Mouse (Mus musculus) embryonic facial prominence, embryonic 12.5 days (tissue): Measurements from ENCODE around the gene Ckb. TPM values are rescaled to one million over a fixed set of nuclear protein-coding genes. Genes with fewer than 3 reads are reported as not detected.

Source experiments
- ATAC-seq: fragments of 200-750 bp; cut with Nextera tagmentation; 2 replicates; pipeline ENCODE4 v1.8.0; 2017; ENCODE audit not compliant: insufficient number of reproducible peaks, insufficient read depth, low FRiP score, low TSS enrichment
- H3K27ac ChIP-seq: fragments of 300-500 bp; sonication (generic); 2 replicates; pipeline ENCODE4 v1.5.1; 2016; ENCODE audit warnings: mild to moderate bottlenecking
- H3K27me3 ChIP-seq: fragments of 300-500 bp; sonication (generic); 2 replicates; pipeline ENCODE4 v1.6.1; 2016; ENCODE audit warnings: mild to moderate bottlenecking, moderate library complexity
- H3K36me3 ChIP-seq: fragments of 300-500 bp; sonication (generic); 2 replicates; pipeline ENCODE4 v1.6.1; 2016; ENCODE audit warnings: mild to moderate bottlenecking
- H3K4me1 ChIP-seq: fragments of 300-500 bp; sonication (generic); 2 replicates; pipeline ENCODE4 v1.6.1; 2016
- H3K4me2 ChIP-seq: fragments of 300-500 bp; sonication (generic); replicated peaks from 2 replicates; pipeline ENCODE4 v1.6.1; 2016; ENCODE audit warnings: mild to moderate bottlenecking, moderate library complexity
- H3K4me3 ChIP-seq: fragments of 300-500 bp; sonication (generic); 2 replicates; pipeline ENCODE4 v1.5.1; 2016; ENCODE audit warnings: mild to moderate bottlenecking
- H3K9ac ChIP-seq: fragments of 300-500 bp; sonication (generic); 2 replicates; pipeline ENCODE4 v1.6.1; 2016; ENCODE audit warnings: mild to moderate bottlenecking, moderate library complexity
- H3K9me3 ChIP-seq: fragments of 300-500 bp; sonication (generic); 2 replicates; pipeline ENCODE4 v1.6.1; 2016; ENCODE audit warnings: mild to moderate bottlenecking, moderate library complexity
- WGBS: fragments of 180-500 bp; shearing (Covaris S2); methylation state at CpG from one replicate; pipeline ENCODE4 v1.1.7; 2016; 5-methylcytosine and 5-hydroxymethylcytosine counted together
- polyA plus RNA-seq: library from polyadenylated mRNA; unstranded; fragments of >200 nt; fragmentation: Nextera tagmentation; extraction: Ambion mirVana; gene quantifications from 2 replicates; pipeline ENCODE4 v1.2.1, GENCODE M21; 2016

The Ckb gene
- polyA plus RNA-seq, 1 experiment from 2014 or later: 339 TPM

GRCm38 (mm10) chr12:111675797-111676580, 3.9 kb upstream of the Ckb start:
- Histone ChIP-seq H3K9me3 (no peaks in the 10 kb centered on the region), H3K4me3 (no peak overlapping the region), H3K4me1 (peaks cover 23% of the 10 kb centered on the region), H3K9ac (no peak overlapping the region), H3K27me3 (peaks cover 39% of the 10 kb centered on the region), H3K27ac (no peak overlapping the region), H3K36me3 (0 out of 2 replicates have a peak, but pooled peaks cover 6% of the 10 kb centered on the region), H3K4me2 (no peak overlapping the region)
- ATAC-seq: no peak
- 83% methylated on average over 6 of the region's 6 CpGs for WGBS

GRCm38 (mm10) chr12:111674850-111675486, 2.8 kb upstream of the Ckb start:
- H3K4me3 ChIP-seq: no peak overlapping the region
- H3K36me3 ChIP-seq: no peaks in the 10 kb centered on the region
- 38% methylated on average over 2 of the region's 2 CpGs for WGBS
- no peak overlapping the region for H3K27ac ChIP-seq
- peaks cover 49% of the 10 kb centered on the region for H3K27me3 ChIP-seq
- H3K9ac ChIP-seq: no peak overlapping the region
- H3K9me3 ChIP-seq: no peaks in the 10 kb centered on the region
- ATAC-seq: no peak
- H3K4me1 ChIP-seq: peaks cover 30% of the 10 kb centered on the region
- no peak overlapping the region for H3K4me2 ChIP-seq

- 12% methylated on average over 12 of the region's 12 CpGs for WGBS
- Histone ChIP-seq H3K27ac (no peak overlapping the region), H3K4me2 (peak overlapping the region; percentile 70), H3K36me3 (no peaks in the 10 kb centered on the region), H3K9ac (0 out of 2 replicates have a peak overlapping the region, but pooled peaks have one; percentile 16), H3K4me3 (peak overlapping the region; percentile 54), H3K27me3 (peaks cover 55% of the 10 kb centered on the region), H3K9me3 (no peaks in the 10 kb centered on the region), H3K4me1 (peaks cover 30% of the 10 kb centered on the region)
- no peak for ATAC-seq
These were observed 443 bp upstream of the Ckb start for GRCm38 (mm10) chr12:111672581-111672980.

GRCm38 (mm10) chr12:111671431-111671902, 671 bp downstream of the Ckb start:
- H3K4me2 ChIP-seq: peak overlapping the region; percentile 70
- H3K27me3 ChIP-seq: peaks cover 55% of the 10 kb centered on the region
- H3K27ac ChIP-seq: no peak overlapping the region
- peak overlapping the region; percentile 54 for H3K4me3 ChIP-seq
- under 1% methylated on average over 34 of the region's 34 CpGs for WGBS
- ATAC-seq: no peak
- no peaks in the 10 kb centered on the region for H3K9me3 ChIP-seq
- H3K4me1 ChIP-seq: peaks cover 24% of the 10 kb centered on the region
- H3K36me3 ChIP-seq: no peaks in the 10 kb centered on the region
- H3K9ac ChIP-seq: peak overlapping the region; percentile 57

- H3K36me3 ChIP-seq: no peaks in the 10 kb centered on the region
- ATAC-seq: no peak
- peak overlapping the region; percentile 54 for H3K4me3 ChIP-seq
- peaks cover 55% of the 10 kb centered on the region for H3K27me3 ChIP-seq
- peak overlapping the region; percentile 70 for H3K4me2 ChIP-seq
- peaks cover 24% of the 10 kb centered on the region for H3K4me1 ChIP-seq
- under 1% methylated on average over 35 of the region's 35 CpGs for WGBS
- H3K9ac ChIP-seq: peak overlapping the region; percentile 57
- H3K27ac ChIP-seq: no peak overlapping the region
- H3K9me3 ChIP-seq: no peaks in the 10 kb centered on the region
These were observed 1.2 kb downstream of the Ckb start for GRCm38 (mm10) chr12:111670976-111671375.

GRCm38 (mm10) chr12:111670371-111670971, 1.7 kb downstream of the Ckb start:
- peaks cover 54% of the 10 kb centered on the region for H3K27me3 ChIP-seq
- peaks cover 24% of the 10 kb centered on the region for H3K4me1 ChIP-seq
- H3K4me2 ChIP-seq: peak overlapping the region; percentile 70
- peak overlapping the region; percentile 54 for H3K4me3 ChIP-seq
- no peaks in the 10 kb centered on the region for H3K9me3 ChIP-seq
- 11% methylated on average over 26 of the region's 29 CpGs for WGBS
- peak overlapping the region; percentile 57 for H3K9ac ChIP-seq
- ATAC-seq: no peak
- no peak overlapping the region for H3K27ac ChIP-seq
- H3K36me3 ChIP-seq: no peaks in the 10 kb centered on the region

GRCm38 (mm10) chr12:111669961-111670360, 2.2 kb downstream of the Ckb start:
- H3K4me3 ChIP-seq: peak overlapping the region; percentile 54
- peak overlapping the region; percentile 70 for H3K4me2 ChIP-seq
- no peaks in the 10 kb centered on the region for H3K9me3 ChIP-seq
- 55% methylated on average over 8 of the region's 8 CpGs for WGBS
- H3K27me3 ChIP-seq: peaks cover 50% of the 10 kb centered on the region
- no peak overlapping the region for H3K27ac ChIP-seq
- H3K36me3 ChIP-seq: no peaks in the 10 kb centered on the region
- ATAC-seq: no peak
- H3K4me1 ChIP-seq: peaks cover 24% of the 10 kb centered on the region
- peak overlapping the region; percentile 57; the same call in 1 of the 2 replicates for H3K9ac ChIP-seq

GRCm38 (mm10) chr12:111669000-111669788, 2.9 kb downstream of the Ckb start:
- ATAC-seq: no peak
- Histone ChIP-seq H3K9me3 (no peaks in the 10 kb centered on the region), H3K27ac (peak overlapping the region; percentile 86), H3K27me3 (peaks cover 48% of the 10 kb centered on the region), H3K36me3 (no peaks in the 10 kb centered on the region), H3K9ac (peak overlapping the region; percentile 42; the same call in 1 of the 2 replicates), H3K4me1 (peaks cover 26% of the 10 kb centered on the region), H3K4me3 (peak overlapping the region; percentile 13; the same call in 1 of the 2 replicates), H3K4me2 (peak overlapping the region; percentile 70)
- WGBS: 61% methylated on average over 23 of the region's 23 CpGs

GRCm38 (mm10) chr12:111668457-111668912, 3.7 kb downstream of the Ckb start:
- Histone ChIP-seq H3K9me3 (no peaks in the 10 kb centered on the region), H3K4me1 (peaks cover 34% of the 10 kb centered on the region)

GRCm38 (mm10) chr12:111667421-111667820, 4.7 kb downstream of the Ckb start:
- Histone ChIP-seq H3K36me3 (no peaks in the 10 kb centered on the region), H3K27ac (no peak overlapping the region)

More at GRCm38 (mm10) chr12:111668457-111668912, 3.7 kb downstream of the Ckb start:
- H3K36me3 ChIP-seq: no peaks in the 10 kb centered on the region
- WGBS: under 1% methylated on average over 8 of the region's 8 CpGs
- ATAC-seq: peak; percentile 65
- peaks cover 41% of the 10 kb centered on the region for H3K27me3 ChIP-seq
- peak overlapping the region; percentile 42; the same call in 1 of the 2 replicates for H3K9ac ChIP-seq
- H3K4me2 ChIP-seq: peak overlapping the region; percentile 49
- H3K27ac ChIP-seq: peak overlapping the region; percentile 86
- H3K4me3 ChIP-seq: peak overlapping the region; percentile 13; the same call in 1 of the 2 replicates

GRCm38 (mm10) chr12:111666380-111666779, 5.8 kb downstream of the Ckb start:
- Histone ChIP-seq H3K27ac (no peak overlapping the region), H3K9ac (no peak overlapping the region), H3K36me3 (0 out of 2 replicates have a peak, but pooled peaks cover 5% of the 10 kb centered on the region), H3K4me2 (no peak overlapping the region), H3K27me3 (peaks cover 20% of the 10 kb centered on the region), H3K4me3 (no peak overlapping the region), H3K9me3 (no peaks in the 10 kb centered on the region), H3K4me1 (peaks cover 29% of the 10 kb centered on the region)
- ATAC-seq: no peak
- WGBS: 74% methylated on average over 13 of the region's 13 CpGs

More at GRCm38 (mm10) chr12:111667421-111667820, 4.7 kb downstream of the Ckb start:
- no peaks in the 10 kb centered on the region for H3K9me3 ChIP-seq
- H3K4me2 ChIP-seq: no peak overlapping the region
- peaks cover 30% of the 10 kb centered on the region for H3K27me3 ChIP-seq
- 91% methylated on average over 5 of the region's 5 CpGs for WGBS
- no peak for ATAC-seq
- H3K4me1 ChIP-seq: peaks cover 31% of the 10 kb centered on the region
- no peak overlapping the region for H3K4me3 ChIP-seq
- no peak overlapping the region for H3K9ac ChIP-seq
